Mouse (Mus musculus) ZHBTc4 (cell line): ENCODE results near the gene Ankrd65.

Source experiments
- DNase-seq: peaks from one replicate; pipeline ENCODE4 v3.0.0-alpha.2; 2011; ENCODE audit warnings: low read depth, low spot score

The Ankrd65 gene

DNA sequence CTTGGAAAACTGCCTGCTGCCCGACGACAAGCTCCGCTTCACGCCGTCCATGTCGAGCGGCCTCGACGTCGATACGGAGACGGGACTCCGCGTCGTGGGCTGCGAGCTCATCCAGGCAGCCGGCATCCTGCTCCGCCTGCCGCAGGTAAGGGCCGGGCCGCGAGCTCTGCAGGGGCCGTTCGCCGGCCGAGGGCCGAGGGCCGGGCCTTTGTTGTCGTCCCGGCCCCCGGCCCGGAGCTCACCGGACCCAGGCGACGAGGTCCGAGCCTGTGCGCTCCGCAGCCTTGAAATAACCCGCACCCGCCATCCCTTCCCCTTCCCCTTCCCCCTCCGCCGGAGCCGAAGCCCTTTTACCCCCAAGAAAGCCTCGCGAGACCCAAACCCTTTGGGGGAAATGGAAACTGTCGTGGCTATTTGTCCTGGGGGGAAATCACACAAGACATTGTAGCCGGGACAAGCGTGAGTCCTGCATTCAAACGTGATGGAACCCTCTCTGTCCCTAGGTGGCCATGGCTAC lies 22.5 kb downstream of the Ankrd65 start:
- DNase-seq = peak; percentile 79

DNA sequence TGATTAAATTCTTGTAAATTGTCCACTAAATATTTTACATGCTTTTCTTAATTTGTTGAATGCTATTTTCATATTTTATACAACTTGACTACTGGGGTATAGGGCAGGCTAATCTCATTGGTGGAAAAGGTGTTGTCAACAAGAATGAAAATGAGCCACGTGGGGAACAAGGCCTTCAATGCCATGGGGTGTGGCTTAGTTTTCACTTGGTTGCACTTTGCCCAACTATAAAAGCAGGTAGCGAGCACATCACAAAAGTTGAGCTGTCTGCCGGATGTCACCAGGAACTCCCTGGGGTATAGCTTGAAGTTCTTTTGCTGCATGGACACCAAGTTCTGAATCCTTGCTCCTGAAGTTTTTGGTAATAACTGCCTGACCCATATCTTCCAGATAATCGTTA lies 27.3 kb downstream of the Ankrd65 start:
- DNase-seq = no peak

DNA sequence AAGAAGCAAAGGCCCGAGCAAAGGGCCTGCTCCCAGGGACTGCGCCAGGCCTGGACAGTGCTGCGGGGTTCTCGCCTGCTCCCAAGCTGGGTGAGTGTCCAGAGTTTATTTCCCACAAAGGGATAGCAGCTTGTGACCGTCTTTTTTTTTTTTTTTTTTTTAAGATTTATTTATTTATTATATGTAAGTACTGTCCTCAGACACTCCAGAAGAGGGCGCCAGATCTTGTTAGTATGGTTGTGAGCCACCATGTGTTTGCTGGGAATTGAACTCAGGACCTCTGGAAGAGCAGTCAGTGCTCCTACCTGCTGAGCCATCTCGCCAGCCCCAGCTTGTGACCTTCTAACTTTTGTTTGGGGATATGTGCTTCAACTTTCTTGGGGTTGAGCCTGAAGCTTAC lies 30.8 kb downstream of the Ankrd65 start:
- DNase-seq = peak; percentile 67

DNA sequence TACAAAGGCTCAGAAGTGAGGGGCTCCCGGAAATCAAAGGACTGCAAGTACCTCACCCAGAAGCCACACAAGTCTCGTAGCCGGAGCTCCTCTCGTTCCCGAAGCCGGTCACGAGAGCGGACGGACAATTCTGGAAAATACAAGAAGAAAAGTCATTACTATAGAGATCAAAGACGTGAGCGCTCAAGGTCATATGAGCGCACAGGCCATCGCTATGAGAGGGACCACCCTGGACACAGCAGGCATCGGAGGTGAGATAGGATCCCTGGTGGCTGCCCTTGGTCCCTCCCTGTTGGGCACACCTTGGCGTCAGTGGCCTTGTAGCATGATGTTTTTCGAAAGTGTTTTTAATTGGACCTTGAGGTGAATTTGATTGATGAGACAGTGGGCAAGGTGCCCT lies 33.2 kb downstream of the Ankrd65 start:
- no peak for DNase-seq

DNA sequence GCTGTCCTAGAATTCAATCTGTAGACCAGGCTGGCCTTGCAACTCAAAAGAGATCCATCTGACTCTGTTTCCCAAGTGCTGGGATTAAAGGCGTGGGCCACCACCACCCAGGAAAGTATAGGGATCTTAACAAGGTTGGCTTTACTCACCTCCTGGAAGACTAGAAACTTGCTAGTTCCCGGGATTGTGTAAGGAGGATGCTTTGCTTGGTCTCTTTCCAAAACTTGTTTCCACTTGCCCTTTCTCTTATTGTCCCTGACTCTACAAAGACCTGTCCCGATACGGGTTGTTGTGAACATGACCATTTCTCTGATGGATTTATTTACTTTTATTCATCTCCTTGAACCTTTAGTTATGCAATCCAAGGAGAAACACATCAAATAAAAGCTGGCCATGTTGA lies 39.6 kb downstream of the Ankrd65 start:
- DNase-seq = no peak

DNA sequence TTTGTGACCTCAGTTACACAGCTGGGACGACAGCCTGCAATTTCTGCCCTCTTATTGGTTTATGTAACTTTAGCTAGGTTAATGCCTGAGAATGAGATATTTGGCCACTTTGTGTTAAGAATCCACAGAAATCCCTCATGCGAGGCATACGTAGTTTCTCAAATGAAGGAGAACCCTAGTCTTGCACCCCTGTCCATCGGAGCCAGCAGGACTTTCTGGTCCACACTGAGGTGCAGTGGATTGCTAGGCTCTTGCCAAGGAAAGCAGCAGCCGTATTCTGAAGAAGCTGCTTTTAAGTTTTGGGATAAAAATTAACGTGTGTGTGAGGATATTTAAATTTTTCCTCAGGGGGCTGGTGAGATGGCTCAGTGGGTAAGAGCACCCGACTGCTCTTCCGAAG lies 40.4 kb downstream of the Ankrd65 start:
- no peak for DNase-seq

DNA sequence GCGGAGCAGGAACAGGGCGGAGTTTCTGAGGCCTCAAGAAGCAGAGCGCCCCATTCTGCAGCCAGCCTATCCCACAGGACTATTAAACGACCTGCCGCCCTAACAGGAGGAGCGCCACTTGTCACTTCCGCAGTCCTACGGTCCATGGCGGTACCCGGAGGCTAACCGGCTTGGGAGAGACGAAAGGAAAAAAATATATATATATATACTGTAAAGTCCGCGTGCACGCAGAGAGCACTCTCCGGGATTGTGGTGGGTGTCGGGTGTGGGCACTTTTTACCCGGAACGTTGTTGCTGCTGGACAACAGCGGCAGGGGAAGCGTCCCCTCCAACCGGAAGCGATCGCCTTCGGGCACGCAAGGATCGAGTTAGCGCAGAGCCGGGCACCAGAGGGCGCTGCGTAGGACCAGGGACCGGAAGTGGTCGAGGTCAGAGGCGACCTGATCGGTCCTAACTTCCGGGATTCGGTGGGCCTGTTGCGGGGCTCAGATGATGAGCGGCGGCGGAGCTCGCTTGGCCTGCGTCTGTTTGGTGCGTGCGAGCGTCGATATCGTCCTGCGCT lies 41.0 kb downstream of the Ankrd65 start, which contains the start of gene Aurkaip1:
Aurkaip1 (plus strand) TSS at position 68 of the 562 bp plus-strand sequence.
- DNase-seq = peak; percentile 98

DNA sequence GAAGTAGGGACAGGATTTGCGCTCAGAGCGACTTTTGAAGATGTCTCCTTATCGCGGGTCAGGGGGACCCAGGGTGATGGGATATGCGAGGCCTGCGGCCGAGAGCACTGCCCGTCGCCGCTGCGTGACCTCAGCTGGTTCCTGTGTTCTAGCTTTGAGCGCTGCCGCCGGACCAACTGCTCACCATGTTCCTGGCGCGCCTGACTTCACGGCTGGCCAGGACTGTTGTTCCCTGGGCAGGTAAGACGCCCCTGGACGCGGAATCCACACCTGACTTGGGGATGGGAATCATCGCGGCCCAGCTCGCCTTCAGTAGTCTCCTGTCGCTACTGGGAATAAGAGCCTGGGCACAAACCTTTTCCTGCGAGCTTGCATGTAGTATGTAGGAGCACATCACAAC lies 41.6 kb downstream of the Ankrd65 start:
- no peak for DNase-seq

DNA sequence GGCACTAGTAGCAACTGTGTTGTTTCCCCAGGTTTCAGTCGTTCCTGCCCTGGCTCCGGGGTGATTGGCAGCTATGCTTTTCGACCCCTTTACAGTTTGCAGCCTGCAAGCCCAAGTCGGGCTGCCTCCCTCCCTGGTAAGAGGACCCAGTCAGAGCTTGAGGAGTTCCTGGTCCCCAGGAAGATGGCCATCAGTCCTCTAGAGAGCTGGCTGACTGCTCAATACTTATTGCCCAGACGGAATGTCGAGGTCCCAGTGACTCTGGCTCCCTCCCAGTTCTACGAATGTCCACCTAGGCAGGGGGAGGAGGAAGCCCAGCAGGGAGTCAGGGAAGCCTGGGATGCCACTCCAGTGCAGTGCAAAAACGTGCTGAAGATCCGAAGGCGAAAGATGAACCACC lies 42.1 kb downstream of the Ankrd65 start:
- DNase-seq = no peak

DNA sequence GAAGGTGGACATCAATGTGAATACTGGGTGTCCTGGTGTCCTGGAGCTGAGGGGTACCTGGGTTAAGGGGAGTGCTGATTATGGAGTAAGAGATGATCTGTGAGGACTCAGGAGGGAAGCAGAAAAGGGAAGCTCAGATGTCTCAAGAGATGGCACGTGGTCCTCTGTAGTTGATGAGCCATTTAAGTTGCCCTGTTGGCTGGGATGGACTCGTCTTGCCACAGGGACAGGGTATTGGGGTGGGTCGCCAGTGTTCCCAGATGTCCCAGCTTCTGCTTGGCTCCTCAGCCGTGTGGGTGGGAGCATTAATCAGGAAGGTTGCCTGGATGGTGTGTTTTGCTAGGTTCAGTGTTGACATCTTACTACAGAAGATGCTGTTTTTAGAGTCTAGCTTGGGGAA lies 43.0 kb downstream of the Ankrd65 start:
- DNase-seq = no peak

DNA sequence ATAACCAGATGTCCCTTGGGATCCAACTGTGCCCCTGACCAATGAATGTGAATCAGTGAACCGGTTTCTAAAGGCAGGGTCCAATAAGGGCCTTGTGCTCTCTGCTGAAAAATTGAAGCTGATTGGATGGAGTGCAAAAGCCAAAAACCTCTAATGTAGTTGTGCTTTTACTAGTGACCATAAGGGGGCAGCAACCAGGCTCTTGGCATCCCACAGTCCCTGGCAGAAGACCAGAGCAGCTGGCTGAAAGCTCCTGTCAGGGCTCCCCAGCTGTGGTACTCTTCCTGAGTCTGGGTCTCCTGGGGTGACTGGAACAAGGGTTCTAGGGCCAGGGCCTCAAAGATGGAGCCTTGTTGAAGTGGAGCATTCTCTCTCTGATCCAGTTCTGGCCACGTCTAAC lies 43.6 kb downstream of the Ankrd65 start:
- DNase-seq = peak; percentile 85

DNA sequence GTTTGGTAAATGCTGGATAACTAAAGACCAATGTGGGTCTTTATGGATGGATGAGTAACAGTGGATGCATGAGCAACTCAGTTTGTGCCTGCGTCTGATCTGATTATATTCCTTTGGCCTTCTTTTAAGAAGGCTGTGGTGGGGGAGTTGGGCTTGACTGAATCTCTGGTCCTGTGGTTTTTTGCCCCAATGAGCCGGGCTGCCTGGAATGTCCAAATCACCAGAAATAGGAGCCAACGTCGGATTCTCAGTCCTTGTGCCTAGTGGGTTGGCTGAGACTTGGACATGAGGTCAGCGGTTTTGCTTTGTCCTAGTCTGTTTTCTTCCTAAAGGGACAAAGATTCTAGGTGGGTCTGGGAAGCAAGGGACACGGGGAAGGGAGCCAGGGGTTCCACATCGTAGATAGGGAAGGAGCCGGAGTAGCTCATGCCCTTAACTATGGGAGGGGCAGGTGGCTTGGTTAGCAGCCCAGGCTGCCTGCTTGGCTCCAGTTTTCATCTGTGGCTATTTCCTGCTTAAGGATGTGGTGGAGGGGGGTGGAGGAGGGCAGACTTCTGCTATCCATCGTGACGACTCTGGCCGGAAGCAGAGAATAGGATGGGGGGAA lies 47.3 kb downstream of the Ankrd65 start:
- DNase-seq = no peak

DNA sequence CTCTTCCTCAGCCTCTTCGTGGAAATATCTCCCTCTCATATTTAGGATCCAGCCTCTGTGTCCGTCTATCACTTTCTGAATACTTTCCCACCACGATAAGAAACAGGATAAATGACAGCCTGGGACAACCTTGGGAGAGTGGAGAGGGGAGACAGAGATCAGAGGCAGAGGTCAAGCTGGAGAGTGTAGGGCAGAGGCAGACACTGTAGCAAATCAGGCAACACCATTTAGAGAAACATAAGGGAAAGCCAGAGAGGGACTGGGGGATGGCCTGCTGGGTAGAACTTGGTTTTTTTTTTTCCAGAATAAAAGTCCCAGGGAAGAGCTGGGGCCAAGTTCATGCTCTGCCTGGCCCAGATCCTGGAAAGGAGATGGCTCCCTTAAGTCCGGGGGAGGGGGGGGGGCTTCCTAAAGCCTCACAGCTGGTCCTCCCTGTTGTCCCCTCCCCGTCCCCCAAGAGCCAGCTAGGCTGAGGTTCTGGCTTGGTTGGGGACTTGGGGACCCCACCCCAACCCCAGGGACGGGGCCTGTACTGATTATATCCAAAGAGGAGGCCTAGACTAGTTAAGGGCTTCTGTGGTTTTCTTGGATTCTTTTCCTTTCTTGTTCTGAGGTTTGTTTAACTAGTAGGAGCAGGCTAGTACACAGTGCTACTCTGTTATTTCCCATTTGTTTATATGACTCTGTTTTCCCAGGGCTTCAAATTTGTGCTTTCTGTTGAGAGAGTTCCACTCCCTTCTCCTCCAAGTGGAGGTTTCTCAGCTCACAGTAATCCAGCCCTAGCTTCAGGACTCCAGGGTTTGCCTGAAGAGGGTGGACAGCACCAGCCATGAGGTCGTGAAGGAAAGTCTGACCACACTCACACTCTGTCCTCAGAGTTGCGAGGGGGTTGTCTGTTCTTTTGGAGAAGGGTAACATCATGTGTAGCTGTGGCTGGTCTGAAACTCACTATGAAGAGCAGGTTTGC lies 48.2 kb downstream of the Ankrd65 start:
- no peak for DNase-seq

DNA sequence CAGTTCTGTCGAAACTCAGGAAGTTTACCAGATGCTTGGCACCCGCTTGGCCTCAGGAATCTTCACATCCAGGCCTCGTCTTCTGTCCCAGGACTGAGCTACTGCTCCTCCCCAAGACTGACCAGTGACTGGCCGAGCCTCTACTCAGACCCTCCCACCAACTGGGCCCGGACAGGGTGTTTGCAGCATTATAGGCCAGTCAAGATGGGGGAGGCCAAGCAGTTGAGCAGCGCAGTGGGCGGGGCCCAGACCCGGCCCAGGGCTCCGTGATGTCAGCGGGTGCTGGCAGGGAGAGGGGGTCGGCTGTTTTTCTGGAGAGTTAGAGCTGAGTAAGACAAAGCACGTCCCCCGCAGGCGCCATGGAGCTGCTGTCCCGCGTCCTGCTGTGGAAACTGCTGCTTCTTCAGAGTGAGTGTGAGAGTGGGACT lies 49.3 kb downstream of the Ankrd65 start, which contains the start of gene Mxra8:
Mxra8 (plus strand) TSS at position 198 of the 428 bp plus-strand sequence.
- DNase-seq = peak; percentile 77

DNA sequence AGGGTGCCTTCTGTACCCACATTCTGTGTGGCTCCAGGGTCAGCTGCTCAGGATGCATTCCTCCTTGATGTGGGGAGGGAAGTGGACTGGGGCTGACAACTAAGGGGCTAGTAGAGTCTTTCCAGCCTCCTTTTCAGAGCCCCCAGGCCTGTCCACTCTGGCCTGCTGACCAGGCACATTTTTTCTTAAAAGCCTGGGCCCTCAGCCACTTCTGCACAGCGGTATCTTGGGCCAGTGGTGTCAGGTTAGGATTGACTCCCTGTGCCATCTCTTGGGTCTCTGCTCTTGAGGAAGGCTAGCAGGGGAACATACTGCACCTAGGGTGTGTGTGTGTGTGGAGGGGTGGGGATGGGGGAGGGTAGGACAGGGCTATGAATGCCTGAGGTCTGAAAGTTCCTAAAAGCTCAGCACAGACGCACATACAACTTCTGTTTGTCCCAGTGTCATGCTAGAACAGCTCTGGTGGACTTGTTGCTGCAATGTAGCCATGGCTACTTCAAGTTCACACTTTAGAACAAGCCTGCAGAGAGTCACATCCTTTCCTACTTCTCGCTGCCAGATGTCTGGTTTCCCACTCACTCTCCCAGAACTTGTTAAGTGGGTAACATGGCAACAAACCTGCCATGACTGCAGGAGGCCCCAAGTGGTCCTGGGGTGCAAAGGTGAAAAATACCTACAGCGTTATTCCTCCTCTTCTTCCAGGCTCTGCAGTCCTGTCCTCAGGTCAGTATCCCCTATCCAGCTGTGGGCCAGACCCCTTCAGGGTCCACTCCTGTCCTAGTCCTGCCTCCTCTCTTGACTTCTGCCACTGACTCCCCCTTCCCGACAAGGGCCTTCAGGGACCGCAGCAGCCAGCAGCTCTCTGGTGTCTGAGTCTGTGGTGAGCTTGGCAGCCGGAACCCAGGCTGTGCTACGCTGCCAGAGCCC lies 50.1 kb downstream of the Ankrd65 start:
- no peak for DNase-seq

DNA sequence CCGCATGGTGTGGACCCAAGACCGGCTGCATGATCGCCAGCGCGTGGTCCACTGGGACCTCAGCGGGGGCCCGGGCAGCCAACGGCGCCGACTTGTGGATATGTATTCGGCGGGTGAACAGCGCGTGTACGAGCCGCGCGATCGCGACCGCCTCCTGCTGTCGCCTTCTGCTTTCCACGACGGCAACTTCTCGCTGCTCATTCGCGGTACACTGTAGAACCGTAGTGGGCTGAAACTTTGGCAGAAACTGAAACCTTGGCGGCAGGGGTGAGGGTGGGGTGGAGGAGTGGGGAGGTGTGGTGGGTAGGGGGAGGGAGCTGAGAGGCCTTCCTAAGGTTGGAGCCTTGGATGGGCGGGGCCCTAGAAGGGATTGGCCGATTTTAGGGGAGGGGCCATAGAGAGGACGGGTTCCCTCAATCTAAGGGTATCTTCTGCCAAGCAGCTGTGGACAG lies 50.8 kb downstream of the Ankrd65 start:
- peak; percentile 93 for DNase-seq

DNA sequence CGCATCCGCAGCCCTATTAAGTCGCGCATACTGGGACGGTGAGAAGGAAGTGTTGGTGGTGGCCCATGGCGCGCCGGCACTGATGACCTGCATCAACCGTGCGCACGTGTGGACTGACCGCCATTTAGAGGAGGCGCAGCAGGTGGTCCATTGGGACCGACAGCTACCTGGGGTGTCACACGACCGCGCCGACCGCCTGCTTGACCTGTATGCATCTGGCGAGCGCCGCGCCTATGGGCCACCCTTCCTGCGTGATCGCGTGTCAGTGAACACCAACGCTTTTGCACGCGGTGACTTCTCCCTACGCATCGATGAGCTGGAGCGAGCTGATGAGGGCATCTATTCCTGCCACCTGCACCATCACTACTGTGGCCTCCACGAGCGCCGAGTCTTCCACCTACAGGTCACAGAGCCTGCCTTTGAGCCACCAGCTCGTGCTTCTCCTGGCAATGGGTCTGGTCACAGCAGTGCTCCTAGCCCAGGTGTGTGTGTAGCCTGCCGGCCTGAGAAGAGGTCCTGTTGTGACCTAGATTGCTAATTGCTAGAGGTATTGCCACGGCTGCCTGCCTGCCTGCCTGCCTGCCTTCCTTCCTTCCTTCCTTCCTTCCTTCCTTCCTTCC lies 51.5 kb downstream of the Ankrd65 start:
- peak; percentile 57 for DNase-seq

DNA sequence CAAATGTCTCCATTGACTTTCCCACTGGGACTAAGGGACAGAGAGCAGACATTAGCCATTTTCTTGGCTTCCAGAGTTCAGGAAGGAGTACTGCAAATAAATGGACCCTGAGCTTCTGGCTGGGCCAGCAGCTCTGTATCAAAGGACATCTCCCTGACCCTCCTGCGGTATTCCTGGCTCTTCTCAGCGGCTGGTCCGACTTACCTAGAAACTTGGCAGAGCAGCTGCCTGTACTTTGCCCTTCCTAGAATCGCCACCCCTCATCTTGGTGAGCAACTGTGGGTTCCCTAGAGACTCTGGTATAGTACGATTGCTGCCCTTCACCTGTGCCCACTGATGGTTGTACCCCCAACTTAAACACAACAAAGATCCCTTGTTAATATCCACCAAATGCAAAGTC lies 53.0 kb downstream of the Ankrd65 start:
- DNase-seq = no peak

DNA sequence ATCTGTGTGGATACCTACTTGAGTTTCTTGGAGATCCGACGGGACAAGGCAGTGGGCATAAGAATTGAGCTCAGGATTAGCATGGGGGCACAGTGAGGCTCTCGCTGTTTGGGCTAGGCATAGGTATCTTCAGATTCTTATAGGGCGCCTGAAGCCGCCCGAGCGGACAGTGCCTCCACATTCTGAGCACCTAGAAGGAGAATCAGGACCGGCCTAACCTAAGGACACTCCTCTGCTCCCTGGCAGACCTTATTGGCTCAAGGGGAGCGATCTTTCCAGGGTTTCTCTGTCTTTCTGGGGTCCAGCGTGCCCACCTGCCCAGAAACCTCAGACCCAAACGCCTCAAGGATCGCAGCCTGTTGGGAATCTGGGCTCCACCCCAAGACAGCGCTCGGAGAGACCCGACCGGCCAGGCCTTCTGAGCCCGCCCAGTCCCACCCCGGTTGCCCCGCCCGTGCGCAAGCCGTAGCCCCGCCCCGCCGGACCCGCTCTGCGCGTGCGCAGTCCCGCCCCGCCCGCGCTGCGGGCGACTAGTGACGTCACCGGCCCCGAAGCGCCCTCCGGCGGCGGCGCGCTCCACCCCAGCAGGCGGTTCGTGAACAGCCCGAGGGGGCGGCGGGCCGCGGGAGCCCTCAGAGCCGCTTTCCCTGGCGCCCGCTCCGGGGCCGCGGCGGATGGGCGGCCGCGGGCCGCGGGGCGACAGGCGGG lies 56.8 kb downstream of the Ankrd65 start, which contains the start of gene Dvl1:
Dvl1 (plus strand) TSS at position 532 of the 708 bp plus-strand sequence.
- peak; percentile 92 for DNase-seq
